Mouse (Mus musculus): ENCODE results near the gene Rasal2.

GRCm38 (mm10) chr1:157454876-157455275 lies 42.5 kb upstream of the Rasal2 start:
- TF ChIP-seq POLR2A (IDR thresholded peaks at IDR 0.05; ENCODE audit: insufficient read length, low read depth) = no peak
- TF ChIP-seq USF1 (IDR thresholded peaks at IDR 0.05; ENCODE audit: low read depth) = no peak
- TF ChIP-seq TCF12 (IDR thresholded peaks at IDR 0.05; ENCODE audit: insufficient read depth, poor library complexity, severe bottlenecking) = no peak

All from myocyte (in vitro differentiated cells).